Mouse (Mus musculus): ENCODE measurements around the gene Ywhaq.
"Not testable (repeated sequence)": the region's sequence is repeated elsewhere in the genome, so short reads cannot be mapped to it uniquely, and the experiment has no call there.

Gene Ywhaq

DNA sequence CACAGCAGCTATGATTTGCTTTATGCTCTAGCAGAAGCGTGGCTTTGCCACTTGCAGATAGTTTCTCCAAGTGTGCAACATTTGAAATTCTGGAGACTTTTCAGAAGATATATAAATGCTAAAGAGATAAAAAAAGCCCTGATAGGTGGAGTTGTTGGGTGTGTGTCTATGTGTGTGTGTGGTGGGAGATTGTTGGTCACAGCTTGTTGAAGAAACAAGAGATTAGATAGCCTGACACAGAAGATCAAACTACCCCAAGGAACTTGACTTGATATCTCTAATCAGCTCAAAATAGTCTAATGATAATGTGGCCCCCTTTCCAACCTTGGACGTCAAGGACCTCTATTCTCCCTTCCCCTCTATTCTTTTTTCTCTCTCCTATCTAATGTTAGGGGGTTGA is 6.8 kb downstream of the Ywhaq start:
- DNase-seq (ENCODE audit: low spot score in 2 of 2): no peak

DNA sequence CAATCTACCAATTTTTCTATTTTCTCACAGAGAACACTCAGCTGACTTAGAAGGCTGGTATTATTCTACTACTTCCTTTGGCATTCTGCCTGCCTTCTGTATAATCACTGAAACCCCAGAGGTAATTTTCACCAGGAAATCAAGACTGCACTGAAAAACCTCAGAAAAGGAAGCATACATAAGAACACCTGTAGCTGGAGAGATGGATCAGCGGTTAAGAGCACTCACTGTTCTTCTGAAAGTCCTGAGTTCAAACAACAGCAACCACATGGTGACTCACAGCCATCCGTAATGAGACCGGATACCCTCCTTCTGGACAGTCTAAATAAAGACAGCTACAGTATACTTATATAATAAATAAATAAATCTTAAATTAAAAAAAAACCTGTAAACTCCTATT is 7.8 kb downstream of the Ywhaq start:
- no peak for DNase-seq (ENCODE audit: low spot score in 2 of 2)

DNA sequence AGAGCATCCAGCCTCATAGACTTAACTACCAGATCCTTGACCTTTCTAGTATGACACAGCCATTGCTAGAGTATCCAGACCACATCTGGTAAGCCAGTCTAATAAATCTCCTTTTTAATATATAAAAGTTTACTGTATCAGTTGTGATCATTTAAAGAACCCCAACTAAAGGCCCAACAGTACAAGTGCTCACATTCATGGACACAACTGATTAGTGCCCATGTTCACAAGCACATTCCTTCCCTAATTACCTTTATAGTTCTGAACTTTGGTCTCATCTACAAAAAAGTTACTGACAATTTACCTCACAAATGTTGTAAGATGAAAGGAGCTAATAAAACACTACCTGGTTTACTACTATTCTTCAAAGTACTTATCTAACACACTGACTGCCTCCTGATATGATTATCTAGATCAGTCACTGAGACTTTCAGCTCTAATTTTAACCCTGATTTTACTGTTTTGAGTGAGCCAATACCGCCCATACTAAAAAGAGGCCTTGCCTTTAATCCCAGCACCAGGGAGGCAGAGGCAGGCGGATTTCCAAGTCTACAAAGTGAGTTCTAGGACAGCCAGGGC is 8.6 kb downstream of the Ywhaq start:
- no peak for DNase-seq (ENCODE audit: low spot score in 2 of 2)

DNA sequence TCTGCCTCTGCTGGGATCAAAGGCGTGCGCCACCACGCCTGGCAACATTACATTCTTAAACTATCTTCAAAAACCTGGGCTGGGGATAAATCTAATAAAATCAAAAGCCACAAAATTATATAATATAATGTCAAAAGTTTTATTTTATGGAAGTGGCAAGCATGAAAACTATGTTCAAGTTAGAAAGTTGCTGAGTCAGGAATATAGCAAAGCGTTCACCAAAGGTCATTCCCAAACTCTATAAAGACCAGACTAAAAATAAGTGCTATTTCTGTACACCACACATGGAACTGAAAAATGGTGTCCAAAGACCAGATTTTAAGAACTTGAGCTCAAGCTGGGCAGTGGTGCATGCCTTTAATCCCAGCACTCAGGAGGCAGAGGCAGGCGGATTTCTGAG is 14.7 kb downstream of the Ywhaq start:
- DNase-seq (ENCODE audit: low spot score in 2 of 2): no peak

GRCm38 (mm10) chr12:21386201-21386600 is 31.2 kb downstream of the Ywhaq start:
- no peak for DNase-seq (ENCODE audit: low spot score in 2 of 2)

DNA sequence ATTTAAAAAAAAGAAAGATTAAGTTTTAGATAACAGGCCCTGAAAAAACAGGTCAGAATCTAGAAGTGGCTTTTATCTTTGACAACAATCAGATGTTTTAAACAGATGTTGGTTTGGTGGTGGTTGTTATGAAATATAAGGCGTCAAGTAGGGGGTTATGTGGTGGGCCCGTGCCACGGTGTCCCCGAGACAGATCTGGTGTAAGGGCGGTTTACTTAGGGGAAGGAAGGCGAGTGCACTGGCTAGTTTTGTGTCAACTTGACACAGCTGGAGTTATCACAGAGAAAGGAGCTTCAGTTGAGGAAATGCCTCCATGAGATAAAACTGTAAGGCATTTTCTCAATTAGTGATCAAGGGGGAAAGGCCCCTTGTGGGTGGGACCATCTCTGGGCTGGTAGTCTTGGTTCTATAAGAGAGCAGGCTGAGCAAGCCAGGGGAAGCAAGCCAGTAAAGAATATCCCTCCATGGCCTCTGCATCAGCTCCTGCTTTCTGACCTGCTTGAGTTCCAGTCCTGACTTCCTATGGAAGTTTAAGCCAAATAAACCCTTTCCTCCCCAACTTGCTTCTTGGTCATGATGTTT is 38.6 kb downstream of the Ywhaq start:
- not testable (repeated sequence) for DNase-seq (ENCODE audit: low spot score in 2 of 2)

GRCm38 (mm10) chr12:21375376-21376157 is 41.9 kb downstream of the Ywhaq start:
- no peak for DNase-seq (ENCODE audit: low spot score in 2 of 2)

DNA sequence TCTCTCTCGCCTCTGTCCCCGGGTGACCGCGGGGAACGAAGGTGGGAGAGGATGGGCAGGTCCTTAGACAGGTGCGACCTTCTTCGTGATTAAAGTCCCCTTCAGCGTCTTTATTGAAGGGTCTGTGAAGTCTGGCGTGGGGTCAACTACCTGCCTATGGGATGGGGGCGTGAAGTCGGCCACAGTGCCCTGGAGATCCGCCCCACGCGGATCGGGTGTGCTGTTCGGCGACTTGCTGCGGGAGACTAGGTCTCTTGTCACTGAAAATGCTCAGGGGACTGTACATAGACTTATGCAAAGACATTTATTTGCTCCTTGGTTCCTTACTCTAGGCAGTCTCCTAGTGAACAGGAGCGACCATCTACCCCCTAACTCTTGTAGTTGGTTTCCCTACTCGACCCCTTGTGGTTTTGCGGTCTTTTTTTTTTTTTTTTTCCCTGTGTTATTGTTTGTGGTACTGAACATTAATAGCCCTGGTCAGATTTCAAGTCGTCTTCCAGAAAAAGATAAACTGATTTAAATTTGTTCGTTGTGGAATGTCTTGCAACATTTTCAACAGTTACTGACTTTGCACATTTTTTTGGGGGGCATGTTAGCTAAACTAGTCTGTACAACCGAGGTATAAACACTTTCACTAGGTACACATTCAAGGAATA is 43.5 kb downstream of the Ywhaq start:
- DNase-seq (ENCODE audit: low spot score in 2 of 2): no peak

DNA sequence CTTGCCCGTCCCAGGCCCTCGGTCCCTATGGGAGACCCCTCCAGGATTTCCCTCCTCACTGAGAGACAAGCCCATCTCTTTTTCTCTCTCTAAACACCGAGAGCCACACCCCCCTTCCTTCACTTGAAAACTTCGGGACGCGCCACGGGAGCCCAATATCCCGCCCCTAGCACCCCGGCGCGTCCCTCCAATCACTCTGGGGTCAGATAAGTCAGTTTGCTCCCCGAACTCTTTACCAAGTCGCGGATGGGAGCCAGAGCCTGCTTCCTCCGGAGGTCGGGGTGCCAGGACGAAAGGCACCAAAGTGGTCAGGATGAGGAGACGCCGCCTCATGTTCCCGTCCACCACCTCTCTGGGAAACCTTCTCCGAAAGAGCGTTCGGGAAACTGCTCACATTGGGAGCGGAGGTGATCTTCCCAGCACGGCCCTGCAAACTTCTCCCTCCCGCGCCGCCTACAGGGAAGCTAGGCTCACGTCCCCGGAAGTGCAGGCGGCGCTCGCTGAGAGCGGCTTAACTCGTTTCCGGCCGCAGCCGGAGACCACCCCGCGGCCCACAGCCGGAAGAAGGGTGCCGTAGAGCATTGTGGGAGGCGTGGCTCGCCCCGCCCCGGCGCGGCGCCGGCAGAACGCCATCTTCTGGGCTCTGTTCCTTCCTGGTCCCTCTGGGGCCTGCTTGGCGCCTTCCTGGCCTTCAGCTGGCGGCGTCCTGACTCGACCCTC is 44.2 kb downstream of the Ywhaq start, which contains the start of gene Adam17:
Gene Adam17 (minus strand): TSS at position 533 of the 720 bp plus-strand sequence.
- DNase-seq (ENCODE audit: low spot score in 2 of 2): peak; percentile 93 to 95

GRCm38 (mm10) chr12:21370035-21370611 is 47.3 kb downstream of the Ywhaq start:
- DNase-seq (ENCODE audit: low spot score in 2 of 2): no peak

DNA sequence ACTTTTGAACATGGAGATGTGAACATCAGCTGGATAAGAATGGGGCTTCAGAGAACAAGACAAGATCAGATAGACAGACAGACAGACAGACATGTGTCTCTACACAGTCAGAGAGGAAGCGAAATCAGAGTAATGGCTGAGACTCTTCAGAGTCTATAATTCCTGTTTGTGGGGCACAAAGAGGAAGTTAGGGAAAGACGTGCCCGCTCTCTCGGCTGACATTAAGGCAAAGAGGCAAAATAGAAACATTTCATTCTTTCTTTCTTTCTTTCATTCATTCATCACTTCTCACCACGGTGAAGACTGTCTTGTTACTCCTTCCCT is 48.4 kb downstream of the Ywhaq start:
- DNase-seq (ENCODE audit: low spot score in 2 of 2): no peak

- no peak for DNase-seq (ENCODE audit: low spot score in 2 of 2)
Observed at GRCm38 (mm10) chr12:21368376-21369086, 48.9 kb downstream of the Ywhaq start.

GRCm38 (mm10) chr12:21364624-21365435 is 52.6 kb downstream of the Ywhaq start:
- DNase-seq (ENCODE audit: low spot score in 2 of 2): no peak

DNA sequence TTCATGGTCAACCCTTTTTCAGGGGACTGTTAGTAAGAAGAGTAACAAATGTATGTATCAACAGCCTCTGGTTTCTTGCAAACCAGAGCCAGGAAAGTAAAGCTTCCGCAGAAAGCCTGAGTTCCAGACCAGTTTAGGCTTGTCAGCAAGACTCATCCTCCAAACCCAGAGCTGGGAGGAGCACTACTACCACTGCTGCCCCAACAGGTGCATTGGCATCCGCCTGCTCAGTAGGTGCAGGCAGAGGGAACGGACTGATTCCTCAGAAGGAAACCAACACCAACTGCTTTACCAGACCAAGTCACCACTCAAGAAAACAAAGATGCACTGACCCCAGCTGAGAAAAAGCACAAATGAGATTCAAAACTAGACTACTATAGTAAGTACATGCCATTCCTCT is 54.2 kb downstream of the Ywhaq start:
- no peak for DNase-seq (ENCODE audit: low spot score in 2 of 2)

GRCm38 (mm10) chr12:21362686-21363085 is 54.8 kb downstream of the Ywhaq start:
- DNase-seq (ENCODE audit: low spot score in 2 of 2): no peak

DNA sequence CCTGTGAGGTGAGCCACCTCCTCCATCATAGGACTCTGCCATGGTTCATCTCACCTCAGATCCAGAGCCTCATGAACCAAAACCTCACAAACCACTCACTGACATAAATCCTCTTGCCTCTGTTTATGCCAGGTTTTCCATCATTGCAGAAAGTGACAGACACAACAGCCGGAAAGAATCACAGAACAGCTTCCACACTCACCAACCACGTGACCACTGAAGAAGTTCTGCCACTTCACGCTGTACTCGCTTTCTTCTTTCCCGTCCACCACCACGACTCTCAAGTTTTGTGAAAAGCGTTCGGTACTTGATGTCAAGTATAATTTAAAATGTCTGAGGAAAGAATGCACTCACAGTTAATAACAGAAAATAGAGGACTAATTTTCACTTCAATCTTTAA is 63.8 kb downstream of the Ywhaq start:
- no peak for DNase-seq (ENCODE audit: low spot score in 2 of 2)

GRCm38 (mm10) chr12:21350113-21350876 is 67.1 kb downstream of the Ywhaq start:
- no peak for DNase-seq (ENCODE audit: low spot score in 2 of 2)

DNA sequence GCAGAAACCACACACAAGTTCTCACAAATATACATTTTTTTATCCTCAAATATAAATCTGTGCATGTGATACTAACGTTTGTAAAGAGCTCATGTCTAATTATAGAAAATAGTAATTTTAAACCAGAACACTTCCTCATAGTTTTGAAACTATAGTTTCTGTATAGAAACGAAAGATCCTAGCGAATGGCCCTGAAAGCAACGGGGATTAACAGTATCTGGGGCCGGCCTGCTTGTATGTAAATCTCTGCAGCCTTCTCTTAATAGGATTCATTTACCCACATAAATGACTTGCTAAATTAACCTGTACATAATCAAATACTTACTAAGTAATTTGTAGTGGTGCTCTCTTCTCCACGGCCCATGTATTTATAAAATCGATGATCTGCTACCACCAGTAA is 70.5 kb downstream of the Ywhaq start:
- DNase-seq (ENCODE audit: low spot score in 2 of 2): no peak

DNA sequence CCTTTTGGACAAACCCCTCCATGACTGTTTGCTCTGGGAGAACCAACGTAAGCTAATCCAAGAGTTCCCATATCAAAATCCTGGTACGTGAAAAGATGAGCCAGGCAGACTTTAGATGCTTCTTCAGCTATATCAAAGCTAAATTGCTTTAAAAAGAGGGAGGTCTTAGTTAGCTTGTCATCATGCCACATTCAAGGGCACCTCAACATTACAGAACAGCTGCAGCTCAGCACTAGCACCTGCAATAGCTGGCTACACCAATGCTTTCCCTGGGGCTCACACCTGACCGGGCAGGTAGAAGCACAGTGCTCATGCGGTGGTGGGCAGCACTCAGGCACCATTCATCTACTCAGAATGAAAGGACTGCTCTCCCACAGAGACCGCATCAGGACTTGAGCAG is 76.8 kb downstream of the Ywhaq start:
- no peak for DNase-seq (ENCODE audit: low spot score in 2 of 2)
